Mouse (Mus musculus) cerebellum, postnatal 25 days (tissue): ENCODE measurements around the gene Nme9.

Experiments
- DNase-seq, 2 experiments: peaks; one replicate each; pipeline ENCODE4 v3.0.0; 2021; ENCODE audit warnings: mixed read lengths in 2 of 2

The Nme9 gene

GRCm38 (mm10) chr9:99437031-99437764, 14.1 kb upstream of the Nme9 start, which contains the start of gene Mras:
TSS of gene Mras (minus strand) at chr9:99437381.
- DNase-seq: peak in 1 of 2 experiments; percentile 21

DNA sequence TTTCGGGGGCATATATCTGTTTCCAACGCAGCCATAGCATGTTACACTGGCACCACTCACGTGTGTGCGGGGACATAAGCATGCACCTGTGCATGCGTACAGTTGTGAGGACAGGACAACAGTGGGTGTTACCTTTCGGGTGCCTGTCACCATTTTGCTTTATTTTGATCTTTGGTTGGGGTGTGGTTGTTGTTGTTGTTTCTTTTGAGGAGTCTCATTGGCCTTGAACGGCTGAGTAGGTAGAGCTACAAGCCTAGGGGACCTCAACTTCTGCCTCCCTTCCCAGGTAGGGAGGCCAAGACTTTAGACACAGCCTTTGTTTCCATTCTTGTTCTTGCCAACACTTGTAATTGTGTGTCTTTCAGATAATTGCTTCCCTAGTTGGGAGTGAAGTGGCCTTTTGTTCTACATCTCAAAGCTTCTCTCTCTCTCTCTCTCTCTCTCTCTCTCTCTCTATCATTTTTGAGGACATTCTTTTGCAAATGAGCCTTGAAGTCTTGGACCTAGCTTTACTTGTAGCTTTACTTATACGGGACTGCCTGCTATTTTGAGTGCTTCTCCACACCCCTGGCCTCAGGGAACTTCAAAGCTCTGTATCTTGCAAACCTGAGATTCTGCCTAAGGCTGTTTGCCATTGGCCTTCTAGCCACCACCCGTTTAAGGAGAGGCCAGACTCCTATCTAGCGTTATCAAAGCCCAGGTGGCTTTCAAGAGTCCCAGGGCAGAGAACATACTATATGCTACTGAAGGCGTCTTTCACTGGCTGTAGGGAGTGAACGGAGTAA, 13.3 kb upstream of the Nme9 start:
- DNase-seq: no peak

GRCm38 (mm10) chr9:99439064-99439463, 12.2 kb upstream of the Nme9 start:
- no peak for DNase-seq

DNA sequence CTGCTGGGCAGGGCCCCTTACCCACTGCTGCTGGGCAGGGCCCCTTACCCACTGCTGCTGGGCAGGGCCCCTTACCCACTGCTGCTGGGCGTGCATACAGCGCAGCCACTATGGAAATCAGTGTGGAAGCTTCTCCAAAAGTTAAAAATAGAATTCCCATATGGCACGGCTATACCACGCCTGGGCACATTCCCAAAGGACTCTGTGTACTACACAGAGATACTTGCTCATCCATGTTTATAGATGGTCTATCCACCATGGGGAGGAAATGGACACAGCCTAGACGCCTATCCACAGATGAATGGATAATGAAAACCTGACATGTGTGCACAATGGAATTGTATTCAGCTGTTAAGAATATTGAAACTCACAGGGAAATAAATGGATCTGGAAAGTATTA, 10.3 kb upstream of the Nme9 start:
- DNase-seq: peak in 1 of 2 experiments; percentile 38

DNA sequence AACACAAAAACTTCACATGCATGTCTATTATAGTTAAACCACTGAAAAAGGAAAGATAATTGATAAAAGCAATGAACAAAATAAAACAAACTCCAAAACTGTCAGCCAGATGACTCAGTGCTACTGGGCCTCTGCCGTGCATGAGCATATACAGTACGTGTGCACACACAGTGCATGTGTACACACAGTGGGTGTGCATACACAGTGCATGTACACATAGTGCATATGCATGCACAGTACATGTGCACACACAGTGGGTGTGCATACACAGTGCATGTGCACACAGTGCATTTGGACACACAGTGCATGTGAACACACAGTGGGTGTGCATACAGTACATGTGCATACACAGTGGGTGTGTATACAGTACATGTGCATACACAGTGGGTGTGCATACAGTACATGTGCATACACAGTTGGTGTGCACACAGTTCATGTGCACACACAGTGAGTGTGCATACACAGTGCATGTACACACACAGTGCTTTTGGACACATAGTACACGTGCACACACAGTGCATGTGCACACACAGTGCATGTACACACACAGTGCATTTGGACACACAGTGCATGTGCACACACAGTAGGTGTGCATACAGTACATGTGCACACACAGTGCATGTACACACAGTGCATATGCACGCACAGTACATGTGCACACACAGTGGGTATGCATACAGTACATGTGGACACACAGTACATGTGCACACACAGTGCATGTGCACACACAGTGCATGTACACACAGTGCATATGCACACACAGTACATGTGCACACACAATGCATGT, 9.4 kb upstream of the Nme9 start:
- DNase-seq: no peak

DNA sequence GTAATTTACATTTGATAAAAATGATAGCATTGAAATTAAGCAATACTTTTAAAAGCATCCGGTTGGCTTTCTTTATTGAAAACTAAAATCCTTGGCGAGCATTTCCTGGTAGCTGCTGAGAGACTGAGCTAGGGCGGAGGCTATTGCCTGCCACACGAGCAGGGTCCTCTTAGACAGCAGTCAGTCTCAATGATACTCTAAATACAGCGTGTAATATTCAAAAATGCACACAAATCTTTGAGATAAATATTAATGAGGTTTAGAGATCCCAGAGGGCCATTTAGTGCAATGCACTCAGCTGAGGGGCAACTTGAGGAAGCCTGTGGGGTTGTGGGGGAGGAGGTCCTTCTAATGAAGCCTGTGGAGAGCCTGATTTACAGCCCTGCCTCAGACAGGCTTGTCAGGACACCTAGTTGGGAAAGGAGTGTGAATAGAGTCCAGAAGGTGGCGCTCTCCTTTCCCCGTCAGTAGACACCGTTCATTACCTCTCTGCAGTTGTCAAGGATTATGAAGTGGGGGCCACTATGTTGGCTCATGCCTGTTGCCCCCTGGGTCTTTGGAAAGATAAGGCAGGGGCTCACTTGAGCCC, 6.6 kb upstream of the Nme9 start:
- peak in 1 of 2 experiments; percentile 54 for DNase-seq

DNA sequence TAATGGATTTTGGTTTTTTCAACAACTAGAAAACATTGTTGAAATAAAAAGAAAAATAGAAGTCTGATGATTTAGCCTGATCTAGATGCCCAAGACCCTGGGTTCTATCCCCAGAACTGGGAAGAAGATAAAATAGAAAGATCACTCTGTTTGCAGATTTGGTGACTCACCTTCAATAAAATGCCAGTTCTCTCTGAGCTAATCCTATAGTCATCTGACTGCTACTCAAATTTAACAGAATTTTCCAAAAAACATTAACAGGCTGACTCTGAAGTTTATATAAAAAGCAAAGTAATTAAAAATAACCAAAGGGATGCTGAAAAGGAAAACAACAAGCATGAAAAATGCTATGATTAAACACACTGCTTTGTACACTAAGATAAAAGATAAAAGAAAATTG, 5.0 kb upstream of the Nme9 start:
- no peak for DNase-seq

DNA sequence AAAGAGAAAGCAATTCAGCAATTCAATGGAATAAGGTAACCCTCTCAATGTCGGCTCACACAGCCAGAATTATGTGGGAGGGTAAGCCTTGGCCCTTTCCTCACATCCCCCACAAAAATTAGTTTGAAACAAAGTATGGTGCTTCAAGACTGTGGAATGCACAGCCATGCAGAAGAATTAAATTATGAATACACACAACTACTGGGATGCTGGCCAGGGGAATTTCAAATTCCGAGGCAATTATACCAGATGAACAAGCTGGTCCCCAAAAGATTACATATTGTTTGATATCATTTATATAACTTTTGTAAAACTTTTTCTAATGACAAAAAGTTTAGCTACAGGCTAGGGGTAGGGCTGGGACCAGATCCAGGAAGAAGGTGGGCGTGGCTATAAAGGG, 4.0 kb upstream of the Nme9 start:
- DNase-seq: no peak

- DNase-seq: no peak
Observed at GRCm38 (mm10) chr9:99449886-99450647, 1.2 kb upstream of the Nme9 start.

- DNase-seq: no peak
Observed at GRCm38 (mm10) chr9:99454211-99454610, 2.9 kb downstream of the Nme9 start.

DNA sequence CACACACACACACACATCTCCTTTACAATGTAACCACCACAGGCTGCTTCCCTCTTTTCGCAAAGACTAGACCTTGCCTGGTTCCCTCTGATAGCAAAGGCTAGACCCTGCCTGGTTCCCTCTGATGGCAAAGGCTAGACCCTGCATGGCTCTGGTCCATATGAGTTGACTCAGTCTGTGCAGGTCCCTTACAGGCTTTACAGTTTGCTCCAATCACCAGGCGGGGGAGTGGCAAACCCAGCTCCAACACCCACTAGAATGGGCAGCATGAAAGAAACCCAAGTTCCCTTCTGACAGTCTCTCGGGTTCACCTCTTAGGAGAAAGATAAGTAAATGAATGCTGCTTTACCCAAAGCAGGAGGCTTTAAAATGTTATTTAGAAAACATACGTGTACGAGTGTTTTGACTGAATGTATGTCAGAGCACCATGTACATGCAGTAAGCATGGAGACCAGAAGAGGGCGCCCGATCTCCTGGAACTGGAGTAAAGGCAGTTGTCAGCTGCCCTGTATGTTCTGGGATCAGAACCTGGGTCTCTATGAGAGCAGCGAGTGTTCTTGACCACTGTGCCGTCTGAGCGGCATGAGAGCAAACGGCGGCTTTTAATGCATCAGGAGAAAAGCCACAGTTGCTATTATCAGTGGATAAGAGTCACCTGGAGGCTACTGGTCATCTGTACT, 7.4 kb downstream of the Nme9 start:
- DNase-seq: peak; percentile 70 to 80

DNA sequence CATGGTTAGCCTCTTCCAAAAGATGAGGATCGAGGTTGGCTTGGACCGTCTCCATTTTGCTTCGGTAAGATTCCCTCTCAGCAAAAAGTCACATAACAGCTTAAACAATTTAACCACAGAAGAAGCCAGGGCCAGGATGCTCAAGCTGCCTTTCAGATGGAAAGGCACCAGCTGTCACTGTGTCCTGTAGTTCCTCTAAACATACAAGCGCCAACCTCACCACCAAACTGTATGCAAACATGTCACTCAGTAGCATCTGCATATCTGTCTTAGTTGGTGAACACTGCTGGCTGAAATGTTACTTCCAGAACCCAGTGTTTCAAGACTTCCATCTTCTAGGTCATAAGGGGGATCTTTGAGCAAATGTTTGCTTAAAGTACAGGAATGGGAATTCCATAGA, 8.5 kb downstream of the Nme9 start:
- no peak for DNase-seq

GRCm38 (mm10) chr9:99464876-99465275, 13.6 kb downstream of the Nme9 start:
- no peak for DNase-seq

- no peak for DNase-seq
Observed at GRCm38 (mm10) chr9:99468572-99468971, 17.3 kb downstream of the Nme9 start.

DNA sequence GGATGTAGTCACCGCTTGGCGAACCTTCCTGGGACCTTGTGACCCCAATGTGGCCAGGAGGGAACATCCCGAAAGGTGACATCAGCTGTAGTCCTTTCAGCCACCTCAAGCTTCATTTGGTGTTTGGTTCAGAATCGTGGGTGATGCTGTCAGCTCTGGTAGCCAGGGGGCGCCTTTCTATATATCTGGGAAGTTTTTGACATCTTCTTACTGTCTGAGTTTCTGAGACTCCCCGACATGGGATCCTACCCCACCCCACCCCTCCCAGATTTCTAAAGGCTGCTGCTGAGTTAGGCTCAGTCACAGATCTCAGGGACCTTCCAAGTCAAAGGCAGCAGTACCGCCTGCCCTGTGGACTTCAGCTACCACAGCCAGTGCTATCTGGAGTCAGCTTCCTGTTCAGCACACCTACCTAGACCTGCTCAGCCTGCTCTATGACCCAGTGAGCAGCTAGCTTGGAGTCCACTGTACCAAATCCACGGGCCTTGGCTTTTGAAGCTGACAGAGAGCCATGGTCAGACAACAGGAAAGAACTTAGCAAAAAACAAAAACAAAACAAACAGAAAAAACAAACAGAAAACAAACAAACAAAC, 18.5 kb downstream of the Nme9 start:
- peak; percentile 27 to 45 for DNase-seq

DNA sequence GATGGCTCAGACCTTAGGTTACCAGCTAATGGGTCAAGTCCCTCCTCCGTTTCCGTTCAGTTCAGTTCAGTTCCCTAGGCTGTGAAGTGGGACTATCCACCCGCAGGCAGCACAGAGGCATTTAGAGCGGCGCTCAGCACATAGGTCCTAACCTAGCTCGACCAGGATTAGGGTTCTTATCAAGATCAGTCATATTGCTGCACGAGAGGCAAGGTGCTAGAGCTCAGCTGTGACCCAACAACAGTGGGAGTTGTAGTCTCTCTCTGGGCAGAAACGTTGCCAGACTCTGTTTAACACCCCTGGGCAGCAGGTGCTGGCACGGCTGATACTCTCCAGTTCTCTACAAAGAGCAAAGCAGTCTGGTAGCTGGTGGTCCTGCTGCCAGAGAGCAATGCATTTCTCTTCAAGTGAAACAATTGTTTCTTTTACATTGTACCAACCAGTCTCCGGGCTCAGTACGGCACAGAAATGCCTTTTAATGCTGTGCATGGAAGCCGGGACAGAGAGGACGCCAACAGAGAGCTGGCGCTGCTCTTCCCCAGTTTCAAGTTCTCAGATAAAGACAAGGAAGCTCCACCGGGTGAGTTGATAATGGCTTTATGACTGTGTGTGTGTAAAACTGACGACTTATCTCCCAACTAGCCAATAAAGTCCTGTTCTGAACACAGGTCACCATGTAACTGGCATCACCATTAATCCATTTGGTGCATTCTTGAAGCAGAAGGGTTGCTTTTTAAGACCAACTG, 19.2 kb downstream of the Nme9 start:
- peak; percentile 41 to 52 for DNase-seq

DNA sequence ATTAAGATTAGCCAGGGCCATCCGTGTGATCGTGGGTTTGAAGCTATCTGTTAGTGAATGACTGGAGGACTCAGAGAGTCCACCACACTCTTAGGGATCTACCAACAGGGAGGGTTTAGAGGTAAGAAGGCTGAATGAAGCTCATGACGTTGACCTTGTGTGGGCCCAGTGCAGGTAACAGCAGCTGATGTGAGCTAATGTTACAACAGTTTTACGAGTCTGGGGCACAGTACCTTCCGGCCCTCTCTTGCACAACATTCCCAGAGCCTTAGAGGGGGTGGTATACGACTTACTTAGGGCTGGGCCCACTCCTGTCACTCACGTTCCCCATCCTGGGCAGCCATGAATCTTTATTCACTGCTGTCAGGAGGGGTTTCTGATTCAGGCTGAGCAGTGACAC, 20.1 kb downstream of the Nme9 start:
- DNase-seq: no peak

- DNase-seq: peak; percentile 58 to 73
Observed at GRCm38 (mm10) chr9:99479181-99479711, 28.0 kb downstream of the Nme9 start.

DNA sequence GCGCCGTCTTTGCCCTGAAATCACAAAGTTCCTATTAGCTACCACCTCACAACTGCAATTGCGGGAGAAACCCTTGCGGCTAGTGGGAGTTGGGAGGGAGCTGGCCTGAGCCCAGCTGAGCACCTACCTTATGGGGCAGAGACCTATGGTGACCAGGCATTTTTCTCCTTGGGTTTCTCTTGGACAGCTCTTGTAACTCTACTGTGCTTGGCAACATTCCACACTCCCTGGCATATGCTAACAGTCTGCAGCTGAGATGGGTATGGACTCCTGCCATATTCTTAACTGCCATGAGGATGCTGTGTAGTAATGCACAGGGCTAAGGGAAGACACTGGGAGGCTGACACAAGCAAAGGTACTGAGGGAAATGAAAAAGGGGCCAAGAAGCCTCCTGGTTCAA, 29.5 kb downstream of the Nme9 start:
- DNase-seq: peak; percentile 72 to 84

- no peak for DNase-seq
Observed at GRCm38 (mm10) chr9:99483191-99483590, 31.9 kb downstream of the Nme9 start.
